Mouse (Mus musculus) G1E (cell line): ENCODE results near the gene Atg16l1. TPM values are rescaled to one million over a fixed set of nuclear protein-coding genes. Genes with fewer than 3 reads are reported as not detected.

ENCODE experiments used
- ATAC-seq: 2 replicates; pipeline ENCODE4 v1.8.0; 2016; ENCODE audit warnings: mild to moderate bottlenecking; ENCODE audit not compliant: insufficient number of reproducible peaks, poor library complexity, low FRiP score, severe bottlenecking; ENCODE audit errors: extremely low read depth
- DNase-seq: peaks from one replicate; pipeline ENCODE4 v3.0.0; 2012; ENCODE audit warnings: low spot score
- H3K27me3 ChIP-seq: 2 replicates; pipeline ENCODE4 v1.6.1; 2012; ENCODE audit warnings: mild to moderate bottlenecking, low read length, inconsistent platforms; ENCODE audit not compliant: insufficient read depth
- H3K36me3 ChIP-seq: replicated peaks from 2 replicates; pipeline ENCODE3; 2012; ENCODE audit warnings: mild to moderate bottlenecking, inconsistent platforms
- H3K4me1 ChIP-seq: 2 replicates; pipeline ENCODE4 v1.6.1; 2012; ENCODE audit warnings: low read depth, low read length, inconsistent platforms, mixed read lengths; ENCODE audit not compliant: insufficient read depth
- H3K4me3 ChIP-seq: 2 replicates; pipeline ENCODE4 v1.5.1; 2012; ENCODE audit warnings: low read depth, mild to moderate bottlenecking, inconsistent platforms, low read length, moderate library complexity, mixed read lengths
- H3K9me3 ChIP-seq: replicated peaks from 2 replicates; pipeline ENCODE4 v1.6.1; 2012; ENCODE audit warnings: inconsistent platforms
- CTCF ChIP-seq: IDR thresholded peaks from 2 replicates; pipeline ENCODE4 v1.5.1; 2012; ENCODE audit warnings: low read depth, low read length, inconsistent platforms, mixed read lengths
- GATA1 ChIP-seq: IDR thresholded peaks from 2 replicates; pipeline ENCODE4 v1.6.1; 2012; ENCODE audit warnings: borderline replicate concordance, low read length, inconsistent platforms, mixed read lengths
- GATA2 ChIP-seq: IDR thresholded peaks from 2 replicates; pipeline ENCODE4 v1.6.1; 2012; ENCODE audit warnings: low read depth, low read length, inconsistent platforms, borderline replicate concordance
- POLR2AphosphoS5 ChIP-seq: IDR thresholded peaks from 2 replicates; pipeline ENCODE4 v1.6.1; 2012; ENCODE audit warnings: low read depth, low read length, inconsistent platforms; ENCODE audit not compliant: insufficient replicate concordance
- TAL1 ChIP-seq: conservative IDR thresholded peaks from 2 replicates; pipeline ENCODE4 v1.6.1; 2012; ENCODE audit warnings: low read depth, low read length, inconsistent platforms, mixed read lengths
- polyA plus RNA-seq: library from polyadenylated mRNA; stranded (reverse); fragments of >175 nt; gene quantifications from 2 replicates; pipeline ENCODE4 v1.2.3, GENCODE M21; 2012
- total RNA-seq, 2 experiments: library from RNA; stranded (forward) in 1 of 2; stranded (reverse) in 1 of 2; fragments of 200-1000 nt in 1 of 2; fragments of >200 nt in 1 of 2; fragmentation: Nextera tagmentation in 1 of 2; gene quantifications; 2 replicates each; pipeline ENCODE4 v1.2.3; 2014 to 2017

Gene Atg16l1
- total and polyA plus RNA-seq, 3 experiments = 10.3 to 82.2 (median 66.2) TPM

DNA sequence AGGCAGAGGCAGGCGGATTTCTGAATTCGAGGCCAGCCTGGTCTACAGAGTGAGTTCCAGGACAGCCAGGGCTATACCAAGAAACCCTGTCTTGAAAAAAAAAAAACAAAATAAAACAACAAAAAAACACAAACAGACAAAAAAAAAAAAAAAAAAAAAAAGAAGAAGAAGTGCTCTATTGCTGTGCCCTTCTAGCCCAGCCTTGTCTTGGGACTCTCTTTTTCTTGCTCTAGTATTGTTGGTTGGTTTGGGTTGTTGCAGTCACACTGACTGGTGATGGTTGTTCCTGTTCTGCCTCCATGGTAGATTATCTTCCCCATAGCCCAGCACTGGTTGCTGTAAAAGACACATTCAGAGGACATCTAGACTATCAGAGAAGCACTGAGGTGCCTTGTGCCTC is 13.6 kb downstream of the Atg16l1 start:
- ATAC-seq = no peak
- no peak overlapping the region for H3K4me3 ChIP-seq
- H3K9me3 ChIP-seq = no peaks in the 10 kb centered on the region
- no peak for DNase-seq
- peaks cover 19% of the 10 kb centered on the region for H3K4me1 ChIP-seq
- H3K36me3 ChIP-seq = peaks cover 96% of the 10 kb centered on the region
- no peak for TF ChIP-seq POLR2AphosphoS5
- TF ChIP-seq GATA2 = no peak
- no peak for TF ChIP-seq CTCF
- TF ChIP-seq TAL1 = no peak
- TF ChIP-seq GATA1 = no peak
- H3K27me3 ChIP-seq = no peaks in the 10 kb centered on the region

GRCm38 (mm10) chr1:87770486-87770885 is 14.8 kb downstream of the Atg16l1 start:
- H3K4me1 ChIP-seq = peaks cover 10% of the 10 kb centered on the region; the same call in 1 of the 2 replicates
- no peak for ATAC-seq
- no peaks in the 10 kb centered on the region for H3K9me3 ChIP-seq
- TF ChIP-seq GATA1 (no peak), CTCF (no peak), GATA2 (no peak), TAL1 (no peak), POLR2AphosphoS5 (no peak)
- H3K36me3 ChIP-seq = peaks cover 96% of the 10 kb centered on the region
- DNase-seq = no peak
- no peaks in the 10 kb centered on the region for H3K27me3 ChIP-seq
- H3K4me3 ChIP-seq = no peak overlapping the region

GRCm38 (mm10) chr1:87771724-87772123 is 16.1 kb downstream of the Atg16l1 start:
- ATAC-seq (no peak), DNase-seq (no peak)
- peaks cover 9% of the 10 kb centered on the region; the same call in 1 of the 2 replicates for H3K4me1 ChIP-seq
- no peaks in the 10 kb centered on the region for H3K9me3 ChIP-seq
- H3K36me3 ChIP-seq = peaks cover 96% of the 10 kb centered on the region
- no peak overlapping the region for H3K4me3 ChIP-seq
- TF ChIP-seq TAL1 (no peak), POLR2AphosphoS5 (no peak), GATA1 (no peak), CTCF (no peak), GATA2 (no peak)
- H3K27me3 ChIP-seq = no peaks in the 10 kb centered on the region

DNA sequence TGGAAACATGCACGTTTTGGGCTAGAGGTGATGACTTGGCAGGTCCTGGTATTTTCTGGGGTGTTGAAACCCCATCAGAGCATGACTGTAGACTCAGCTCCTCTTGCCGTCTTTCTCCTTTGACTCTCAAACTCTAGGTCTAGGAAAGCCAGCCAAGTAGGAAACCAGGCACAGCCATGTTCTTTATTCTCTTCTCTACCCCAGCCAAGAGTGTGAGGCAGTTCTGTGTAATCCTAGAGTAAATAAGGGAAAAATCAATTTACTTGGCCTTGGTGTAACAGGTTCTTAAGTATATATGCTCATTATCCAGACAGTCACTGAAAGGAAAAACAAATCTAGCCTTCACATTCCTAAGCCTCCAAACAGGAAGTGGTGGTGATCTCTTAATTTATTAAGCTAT is 17.7 kb downstream of the Atg16l1 start:
- peaks cover 96% of the 10 kb centered on the region for H3K36me3 ChIP-seq
- no peak overlapping the region for H3K4me3 ChIP-seq
- H3K4me1 ChIP-seq = peaks cover 9% of the 10 kb centered on the region; the same call in 1 of the 2 replicates
- H3K9me3 ChIP-seq = no peaks in the 10 kb centered on the region
- TF ChIP-seq POLR2AphosphoS5 (no peak), GATA2 (no peak), GATA1 (no peak), TAL1 (no peak), CTCF (no peak)
- no peaks in the 10 kb centered on the region for H3K27me3 ChIP-seq
- no peak for DNase-seq
- no peak for ATAC-seq

GRCm38 (mm10) chr1:87774845-87775244 is 19.2 kb downstream of the Atg16l1 start:
- TF ChIP-seq CTCF (no peak), TAL1 (no peak), GATA1 (no peak), GATA2 (no peak), POLR2AphosphoS5 (no peak)
- no peak for ATAC-seq
- Histone ChIP-seq H3K27me3 (no peaks in the 10 kb centered on the region), H3K9me3 (no peaks in the 10 kb centered on the region), H3K36me3 (peaks cover 97% of the 10 kb centered on the region), H3K4me1 (peaks cover 9% of the 10 kb centered on the region; the same call in 1 of the 2 replicates), H3K4me3 (no peak overlapping the region)
- no peak for DNase-seq

DNA sequence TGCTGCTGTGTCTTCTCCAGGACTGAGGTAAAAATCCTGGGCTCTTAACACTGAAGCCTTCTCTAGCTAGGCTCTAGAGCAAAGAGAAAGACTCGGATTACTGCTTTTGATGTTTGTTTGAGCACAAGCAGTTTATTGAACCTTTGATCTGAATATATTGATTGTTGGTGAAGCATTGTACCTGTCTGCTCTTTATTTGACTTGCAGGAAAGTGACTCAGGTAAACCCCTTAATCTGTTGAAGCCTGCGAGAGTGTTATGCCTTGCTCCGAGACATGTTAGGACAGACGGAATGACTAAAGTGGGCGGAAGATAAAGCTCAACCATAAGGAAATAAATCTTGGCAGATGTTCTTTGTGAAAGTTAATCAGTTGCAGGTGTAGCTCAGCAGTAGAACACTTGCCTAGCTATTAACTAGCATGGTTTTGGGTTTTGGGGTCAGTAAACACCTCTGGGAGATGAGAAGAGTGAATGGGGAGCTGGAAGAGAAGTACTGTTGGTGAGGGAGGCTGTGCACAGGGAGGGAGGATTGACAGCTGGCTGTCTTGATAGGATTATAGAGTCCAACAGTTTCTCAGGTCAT is 23.6 kb downstream of the Atg16l1 start:
- TF ChIP-seq GATA1 (no peak), POLR2AphosphoS5 (no peak), CTCF (no peak), GATA2 (no peak), TAL1 (no peak)
- Histone ChIP-seq H3K36me3 (peaks cover 99% of the 10 kb centered on the region), H3K4me3 (no peak overlapping the region), H3K9me3 (no peaks in the 10 kb centered on the region), H3K4me1 (0 out of 2 replicates have a peak, but pooled peaks cover 2% of the 10 kb centered on the region), H3K27me3 (no peaks in the 10 kb centered on the region)
- no peak for DNase-seq
- ATAC-seq = no peak

DNA sequence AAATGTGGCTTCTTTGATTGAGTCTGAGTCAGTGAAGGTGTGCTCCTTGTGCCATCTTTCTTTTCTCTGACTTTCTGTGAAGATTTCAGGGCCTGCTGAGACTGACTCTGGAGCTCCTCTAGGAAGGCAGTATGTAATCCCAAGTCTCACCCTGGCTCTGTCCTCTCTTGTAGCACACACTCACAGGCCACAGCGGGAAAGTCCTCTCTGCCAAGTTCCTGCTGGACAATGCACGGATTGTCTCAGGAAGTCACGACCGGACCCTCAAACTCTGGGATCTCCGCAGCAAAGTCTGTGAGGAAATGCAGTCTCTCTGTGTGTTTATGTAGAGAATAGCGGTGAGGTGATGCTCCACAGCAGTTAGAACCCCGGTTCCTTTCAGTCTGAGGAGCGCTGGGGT is 30.0 kb downstream of the Atg16l1 start:
- no peaks in the 10 kb centered on the region for H3K9me3 ChIP-seq
- H3K4me1 ChIP-seq = no peaks in the 10 kb centered on the region
- TF ChIP-seq GATA1 (no peak), TAL1 (no peak), POLR2AphosphoS5 (no peak), GATA2 (no peak), CTCF (no peak)
- peaks cover 89% of the 10 kb centered on the region for H3K36me3 ChIP-seq
- no peak for DNase-seq
- H3K27me3 ChIP-seq = no peaks in the 10 kb centered on the region
- no peak overlapping the region for H3K4me3 ChIP-seq
- ATAC-seq = no peak
